Mouse (Mus musculus) R1 (cell line): ENCODE results near the gene Gm17267.
"Not testable (repeated sequence)": the region's sequence is repeated elsewhere in the genome, so short reads cannot be mapped to it uniquely, and the experiment has no call there.

Source experiments
- DNase-seq: peaks from one replicate; pipeline ENCODE4 v3.0.0-alpha.2; 2018; ENCODE audit warnings: low read depth, low spot score

Gene Gm17267

GRCm38 (mm10) chrX:126017257-126017656 is at the start of gene Gm17267:
Gene Gm17267 (plus strand): TSS chrX:126017557.
- DNase-seq: not testable (repeated sequence)
